Mouse (Mus musculus) brain, embryonic 14.5 days (tissue): ENCODE data around the gene Aak1.

Experiments
- CTCF ChIP-seq: fragments of 200-500 bp; IDR thresholded peaks from 2 replicates; pipeline ENCODE4 v1.5.1; 2012; ENCODE audit warnings: inconsistent platforms, mild to moderate bottlenecking, moderate library complexity, borderline replicate concordance; ENCODE audit not compliant: insufficient read depth, insufficient read length; ENCODE audit errors: extremely low read depth
- POLR2A ChIP-seq: fragments of 200-500 bp; IDR thresholded peaks from 2 replicates; pipeline ENCODE4 v1.6.1; 2012; ENCODE audit warnings: mild to moderate bottlenecking, inconsistent platforms, borderline replicate concordance; ENCODE audit not compliant: poor library complexity, insufficient read depth, insufficient read length, severe bottlenecking; ENCODE audit errors: extremely low read depth

GRCm38 (mm10) chr6:86959006-86959405 is 109.7 kb downstream of the Aak1 start:
- TF ChIP-seq CTCF (no peak), POLR2A (no peak)
